Mouse (Mus musculus) ZHBTc4 (cell line): ENCODE data around the gene Ddx58.

Experiments
- DNase-seq: peaks from one replicate; pipeline ENCODE4 v3.0.0-alpha.2; 2011; ENCODE audit warnings: low read depth, low spot score

The Ddx58 gene

GRCm38 (mm10) chr4:40234256-40234655, 5.4 kb downstream of the Ddx58 start:
- peak; percentile 52 for DNase-seq

- DNase-seq = peak; percentile 79
Measured at GRCm38 (mm10) chr4:40233062-40233664, 6.5 kb downstream of the Ddx58 start.

- no peak for DNase-seq
Measured at GRCm38 (mm10) chr4:40229723-40230122, 9.9 kb downstream of the Ddx58 start.

- DNase-seq = no peak
Measured at GRCm38 (mm10) chr4:40227886-40228285, 11.7 kb downstream of the Ddx58 start.

DNA sequence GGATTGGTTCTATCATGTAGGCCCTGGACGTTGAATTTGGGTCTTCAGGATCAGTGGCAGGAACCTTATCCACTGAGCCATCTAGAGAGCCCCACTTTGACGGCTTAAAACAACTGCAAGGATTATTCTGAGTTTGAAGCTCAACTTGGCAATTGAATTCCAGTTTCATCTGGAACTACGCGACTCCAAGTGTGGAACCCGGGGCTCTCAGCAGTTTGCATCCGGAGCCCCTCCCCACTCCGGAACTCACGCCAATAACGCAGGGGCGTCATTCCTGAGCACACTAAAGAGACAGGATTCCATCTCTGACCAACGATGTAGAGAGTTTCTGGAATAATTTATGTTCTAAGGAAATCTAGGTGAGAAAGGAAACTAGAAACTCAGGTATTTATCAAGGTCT, 12.5 kb downstream of the Ddx58 start:
- DNase-seq = peak; percentile 78

DNA sequence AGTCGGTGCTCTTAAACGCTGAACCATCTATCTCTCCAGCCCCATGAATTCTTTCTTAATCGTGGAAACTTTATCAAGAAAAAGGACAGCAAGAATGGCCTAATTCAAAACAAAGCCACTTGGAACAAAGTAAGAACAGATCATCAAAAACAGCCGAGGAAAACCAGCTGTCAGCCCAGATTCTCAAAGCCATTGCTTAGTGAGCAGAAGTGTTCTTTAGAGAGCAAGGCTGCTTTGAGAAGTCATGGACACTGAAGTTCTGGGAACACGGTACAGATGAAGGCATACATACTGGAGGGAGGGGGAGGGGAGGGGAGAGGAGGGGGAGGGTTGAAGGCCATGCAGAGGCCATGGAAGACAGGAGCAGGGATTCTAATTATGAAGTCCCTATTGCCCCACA, 13.5 kb downstream of the Ddx58 start:
- DNase-seq = no peak

GRCm38 (mm10) chr4:40221876-40222585, 17.6 kb downstream of the Ddx58 start:
- DNase-seq = no peak

DNA sequence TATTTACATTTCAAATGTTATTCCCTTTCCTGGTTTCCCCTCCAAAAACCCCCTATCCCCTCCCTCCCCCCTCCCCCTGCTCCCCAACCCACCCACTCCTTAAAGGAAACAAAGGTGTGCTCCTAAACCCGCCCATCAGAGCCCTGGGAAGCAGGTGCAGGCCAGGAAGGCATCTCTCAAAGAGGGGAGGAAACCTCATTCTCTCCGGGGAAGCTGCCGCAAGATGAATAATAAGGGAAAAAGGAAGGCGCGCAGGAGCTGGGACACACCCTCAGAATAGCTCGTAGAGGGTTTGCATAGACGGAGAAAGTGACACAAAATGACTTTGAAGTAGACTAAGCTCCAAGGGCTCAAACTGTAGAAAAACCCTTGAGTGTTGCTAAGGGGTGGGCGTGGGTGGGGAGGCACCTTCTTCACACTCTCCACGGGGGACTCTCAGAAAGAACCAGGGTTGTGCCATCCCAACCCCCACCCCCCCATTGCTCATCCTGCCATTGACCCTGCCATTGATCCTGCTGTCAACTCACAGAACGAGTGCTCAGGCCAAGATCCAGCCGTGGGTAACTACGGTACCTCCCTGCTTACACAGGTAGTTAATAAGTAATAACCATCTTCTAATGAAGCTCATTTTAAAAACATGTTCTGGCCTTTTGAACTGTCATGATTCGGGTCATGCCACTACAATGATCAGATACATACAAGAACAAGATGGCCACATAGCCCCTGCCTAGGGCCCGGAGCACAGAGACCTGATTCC, 18.4 kb downstream of the Ddx58 start:
- DNase-seq = peak; percentile 91

- DNase-seq = peak; percentile 94
Measured at GRCm38 (mm10) chr4:40220437-40220836, 19.2 kb downstream of the Ddx58 start.

GRCm38 (mm10) chr4:40218382-40218781, 21.2 kb downstream of the Ddx58 start:
- DNase-seq = peak; percentile 94

GRCm38 (mm10) chr4:40217910-40218309, 21.7 kb downstream of the Ddx58 start:
- peak; percentile 63 for DNase-seq

DNA sequence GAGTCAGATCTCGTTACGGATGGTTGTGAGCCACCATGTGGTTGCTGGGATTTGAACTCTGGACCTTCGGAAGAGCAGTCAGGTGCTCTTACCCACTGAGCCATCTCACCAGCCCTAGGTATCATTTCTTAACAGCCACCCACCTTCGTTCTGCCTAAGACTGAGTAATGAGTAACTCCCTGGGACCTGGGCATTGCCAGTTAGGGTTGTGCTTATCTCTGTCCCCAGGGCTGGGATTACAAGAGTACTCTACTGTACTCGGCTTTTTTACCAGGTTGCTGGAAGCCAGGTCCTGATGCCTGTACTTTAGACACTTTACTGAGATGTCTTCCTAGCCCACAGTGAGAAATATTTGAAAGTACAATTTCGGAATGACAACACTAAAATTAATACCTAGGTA, 27.5 kb downstream of the Ddx58 start:
- no peak for DNase-seq

DNA sequence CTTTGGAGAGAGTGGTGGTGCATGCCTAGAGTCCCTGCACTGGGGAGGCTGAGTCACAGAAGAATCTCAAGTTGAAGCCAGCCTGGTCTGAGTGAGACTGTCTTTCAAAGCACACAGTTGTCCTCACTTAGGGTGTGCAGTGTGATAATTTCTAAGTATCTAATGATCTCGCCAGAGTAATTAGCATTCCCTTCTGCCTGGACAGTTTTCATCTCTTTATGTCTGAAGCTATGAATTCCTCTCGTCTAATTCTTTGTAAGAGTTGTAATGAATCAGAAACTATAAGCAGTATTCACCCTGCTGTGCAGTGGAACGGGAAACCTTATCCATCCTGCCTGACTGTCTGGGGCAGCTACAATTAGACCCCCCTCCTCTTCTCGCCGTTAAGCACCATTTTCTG, 31.9 kb downstream of the Ddx58 start:
- DNase-seq = no peak

DNA sequence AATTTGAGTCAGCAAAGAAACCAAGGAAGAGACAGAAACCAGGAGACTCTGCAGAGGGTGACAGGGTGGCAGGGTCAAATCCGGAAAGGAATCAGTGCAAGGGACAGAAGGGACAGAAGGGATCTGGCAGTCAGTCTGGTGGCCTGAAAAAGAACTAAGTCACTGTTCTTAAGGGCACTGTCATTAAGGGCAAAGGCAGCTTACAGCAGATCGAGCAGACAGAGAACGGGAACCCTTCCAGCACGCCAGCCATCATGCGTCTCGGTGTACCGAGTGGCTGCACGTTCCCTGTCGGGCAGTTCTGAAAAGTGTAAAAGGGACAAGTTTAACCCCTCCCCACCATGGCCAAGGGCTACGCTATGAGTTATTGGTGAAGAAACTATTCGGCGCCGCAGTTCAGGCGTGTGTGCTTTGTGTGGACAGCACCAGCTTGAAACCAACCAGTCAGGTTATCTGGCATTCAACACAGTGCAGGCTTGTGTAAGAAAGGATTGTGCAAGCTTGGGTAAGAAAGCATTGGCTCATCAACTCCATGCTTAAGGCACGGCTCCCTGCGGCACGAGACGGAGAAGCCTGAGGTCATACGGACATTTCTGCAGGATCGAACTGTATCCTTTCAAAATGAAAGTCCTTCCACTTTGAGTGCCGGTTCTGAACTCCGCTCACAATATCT, 34.3 kb downstream of the Ddx58 start:
- peak; percentile 39 for DNase-seq

DNA sequence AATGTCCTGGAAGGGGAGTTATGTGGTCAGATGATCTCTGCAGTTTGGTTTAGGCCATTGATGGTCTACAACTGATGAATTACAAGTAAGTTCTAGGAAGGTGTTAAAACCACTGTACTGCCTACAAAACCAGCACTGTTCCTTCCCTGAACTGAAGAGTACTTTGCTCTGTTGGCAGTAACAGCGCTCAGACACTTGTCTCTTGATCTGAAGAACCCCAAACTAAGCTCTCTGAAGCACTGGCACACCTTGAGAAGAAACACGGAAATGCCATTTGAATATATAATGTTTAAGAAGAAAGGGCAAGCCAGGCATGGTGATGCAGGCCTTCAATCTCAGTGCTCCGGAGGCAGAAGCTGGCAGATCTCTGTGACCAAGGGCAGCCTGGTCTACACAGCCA, 35.3 kb downstream of the Ddx58 start:
- DNase-seq = no peak

DNA sequence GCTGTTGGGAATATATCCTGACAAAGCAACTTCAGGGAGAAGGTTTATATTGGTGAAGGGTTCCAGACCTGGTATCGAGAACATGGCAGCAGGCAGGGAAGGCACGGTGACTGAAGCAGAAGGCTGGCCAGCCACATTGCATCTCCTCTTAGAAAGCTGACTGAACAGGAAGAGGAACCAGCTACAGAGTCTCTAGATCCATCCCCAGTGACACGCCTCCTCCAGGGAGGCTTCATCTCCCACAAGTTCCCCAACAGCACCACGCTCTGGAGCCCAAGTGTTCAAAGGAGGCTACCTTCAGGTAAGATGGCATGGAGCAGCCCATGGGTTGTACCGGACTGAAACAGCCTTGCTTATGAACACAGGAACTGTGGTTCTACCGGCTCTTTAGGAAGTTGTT, 37.4 kb downstream of the Ddx58 start:
- DNase-seq = no peak

DNA sequence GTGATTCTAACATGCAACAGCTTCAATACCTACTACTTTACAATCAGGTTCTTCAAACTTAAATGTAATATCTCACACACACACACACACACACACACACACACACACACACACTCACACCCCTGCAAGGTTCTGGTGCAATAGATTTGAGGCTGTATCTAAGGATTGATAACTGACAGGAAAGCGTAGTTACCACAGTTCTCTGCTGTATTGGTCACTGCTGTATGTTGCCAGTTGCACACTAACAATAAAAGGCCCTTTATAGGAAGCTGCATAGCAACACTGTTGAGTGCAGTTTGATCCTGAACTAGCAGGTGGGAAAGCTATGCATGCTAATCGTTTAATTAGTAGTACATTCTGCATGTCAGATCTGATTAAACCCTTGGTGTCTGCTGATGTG, 44.3 kb downstream of the Ddx58 start:
- DNase-seq = no peak

- DNase-seq = no peak
Measured at GRCm38 (mm10) chr4:40193461-40193860, 46.2 kb downstream of the Ddx58 start.

- DNase-seq = no peak
Measured at GRCm38 (mm10) chr4:40192246-40192645, 47.4 kb downstream of the Ddx58 start.

GRCm38 (mm10) chr4:40187956-40188355, 51.7 kb downstream of the Ddx58 start:
- peak; percentile 57 for DNase-seq

DNA sequence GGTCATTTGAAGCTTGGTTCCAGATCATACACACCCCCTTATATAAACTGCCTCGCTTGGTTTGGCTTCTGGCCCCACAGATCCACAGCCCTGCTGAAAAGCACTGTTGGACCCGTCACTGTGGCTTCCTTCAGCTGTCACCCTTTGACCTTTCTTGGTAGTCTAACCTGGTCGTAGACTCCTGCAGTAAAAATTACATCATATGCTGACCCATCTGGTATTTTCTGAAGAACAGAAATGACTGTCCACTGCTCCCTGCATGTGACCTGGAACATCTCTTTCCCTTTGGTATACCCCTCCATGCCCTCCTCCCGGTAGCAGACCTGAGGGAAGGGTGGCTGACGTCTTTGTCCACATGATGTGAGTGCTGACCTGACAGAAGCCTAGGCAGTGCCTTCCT, 55.2 kb downstream of the Ddx58 start:
- DNase-seq = no peak

DNA sequence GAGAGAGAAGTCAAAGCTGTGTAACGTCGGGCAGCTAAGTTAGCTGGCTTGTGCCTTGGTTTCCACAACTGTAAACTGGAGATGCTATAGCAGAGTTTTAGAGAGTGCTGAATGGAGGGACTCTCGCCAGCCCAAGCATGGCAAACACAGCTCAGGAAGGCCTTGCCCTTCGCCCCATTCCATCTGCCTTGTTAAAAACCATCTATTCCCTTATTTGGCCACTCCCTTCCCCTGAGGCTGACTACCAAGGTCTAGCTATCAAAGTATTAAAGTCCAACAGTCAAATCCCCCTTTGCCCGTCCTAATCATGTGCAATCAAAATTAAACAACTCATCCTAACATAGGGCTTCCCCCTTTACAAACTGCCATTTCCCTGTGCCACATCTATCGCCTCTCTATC, 55.8 kb downstream of the Ddx58 start:
- DNase-seq = no peak
